Mouse (Mus musculus) megakaryocyte progenitor cell, adult 5-6 weeks (primary cell): ENCODE measurements around the gene Olfr69. TPM values are rescaled to one million over a fixed set of nuclear protein-coding genes. Genes with fewer than 3 reads are reported as not detected.
"Not testable (repeated sequence)": the region's sequence is repeated elsewhere in the genome, so short reads cannot be mapped to it uniquely, and the experiment has no call there.

ENCODE experiments used
- ATAC-seq: replicated peaks from 2 replicates; pipeline ENCODE4 v1.8.0; 2016; ENCODE audit warnings: mild to moderate bottlenecking, moderate TSS enrichment, inconsistent platforms; ENCODE audit not compliant: poor library complexity
- total RNA-seq, 2 experiments: library from RNA; stranded (forward) in 1 of 2; stranded (reverse) in 1 of 2; fragments of 157-497, 149-512 nt in 1 of 2; fragments of 200-1000 nt in 1 of 2; gene quantifications; 2 replicates each; pipeline versions ENCODE4 v1.2.3 to v1.2.4; 2015 to 2017

The Olfr69 gene
- total RNA-seq (2015) (not detected in 2 replicates), total RNA-seq (2017) (not detected in 2 replicates)

- no peak for ATAC-seq
These were observed at the start of gene Olfr69 for GRCm38 (mm10) chr7:103771494-103771893. Gene Olfr69, minus strand, starts transcription at chr7:103771594.

GRCm38 (mm10) chr7:103815085-103815484 is 43.7 kb upstream of the Olfr69 start:
- ATAC-seq: not testable (repeated sequence)

GRCm38 (mm10) chr7:103813766-103814165 is 42.4 kb upstream of the Olfr69 start, which contains the start of gene Hbb-bt:
Gene Hbb-bt, minus strand, starts transcription at chr7:103813996.
- ATAC-seq: 0 out of 2 replicates have a peak, but pooled peaks have one; percentile 4

DNA sequence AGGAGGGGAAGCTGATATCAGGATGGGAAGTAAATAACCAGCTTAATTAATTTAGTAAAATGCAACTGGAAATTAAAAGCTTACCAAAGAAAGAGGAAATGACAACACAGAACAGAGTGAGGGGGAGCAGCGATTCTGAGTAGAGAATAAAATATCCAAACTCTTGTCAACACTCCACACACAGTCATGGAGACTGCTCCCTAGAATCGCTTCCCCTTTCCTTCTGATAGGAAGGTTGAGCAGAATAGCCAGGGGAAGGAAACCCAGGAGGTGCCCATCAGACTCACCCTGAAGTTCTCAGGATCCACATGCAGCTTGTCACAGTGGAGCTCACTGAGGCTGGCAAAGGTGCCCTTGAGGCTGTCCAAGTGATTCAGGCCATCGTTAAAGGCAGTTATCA is 41.8 kb upstream of the Olfr69 start:
- peak; percentile 32 for ATAC-seq

DNA sequence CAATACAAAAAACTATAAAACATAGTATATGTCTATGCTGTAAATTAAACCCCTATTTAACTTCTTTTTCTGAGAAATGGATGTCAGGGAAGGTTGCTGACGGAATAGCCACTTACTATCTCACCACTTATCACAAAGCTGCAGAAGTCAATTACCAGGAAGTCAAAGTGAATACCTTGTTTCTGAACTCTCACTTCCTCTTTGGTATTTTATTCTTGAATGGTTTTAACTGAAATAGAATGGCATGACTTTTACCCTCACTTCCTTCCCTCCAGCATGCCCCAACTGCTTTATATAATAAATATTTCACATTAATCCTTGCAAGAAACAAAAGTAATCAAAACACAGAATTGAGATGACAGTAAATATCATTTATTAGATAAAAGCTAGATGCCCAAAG is 40.8 kb upstream of the Olfr69 start:
- ATAC-seq: peak; percentile 62

DNA sequence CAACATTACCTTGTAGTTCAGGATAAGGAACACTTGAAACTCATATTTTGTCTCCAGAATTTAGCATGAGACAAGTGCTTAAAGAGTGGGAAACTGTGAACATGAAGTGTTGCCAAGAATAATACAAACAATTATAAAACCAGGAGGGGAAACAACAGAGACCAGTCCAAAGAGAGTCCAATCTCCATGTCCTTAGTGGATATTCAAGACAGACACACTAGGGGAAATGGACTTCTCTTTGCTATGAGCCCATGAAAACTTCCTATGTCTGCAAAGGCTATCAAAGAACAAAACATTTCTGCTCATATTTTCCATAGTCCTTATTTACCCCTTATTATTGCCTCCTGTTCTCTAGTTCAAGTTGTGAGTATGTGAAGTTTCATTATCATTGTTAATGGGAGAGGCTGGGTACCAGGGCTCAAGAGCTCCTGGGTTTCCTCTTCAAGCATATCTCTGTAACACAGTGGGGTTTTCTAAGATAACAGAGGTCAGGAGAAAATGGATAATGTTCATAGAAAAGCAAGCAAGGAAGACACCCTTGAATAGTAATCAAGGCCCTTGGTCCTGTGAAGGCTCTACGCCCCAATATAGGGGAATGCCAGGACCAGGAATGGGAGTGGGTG is 39.9 kb upstream of the Olfr69 start:
- ATAC-seq: peak; percentile 45

GRCm38 (mm10) chr7:103810746-103811145 is 39.4 kb upstream of the Olfr69 start:
- ATAC-seq: no peak

DNA sequence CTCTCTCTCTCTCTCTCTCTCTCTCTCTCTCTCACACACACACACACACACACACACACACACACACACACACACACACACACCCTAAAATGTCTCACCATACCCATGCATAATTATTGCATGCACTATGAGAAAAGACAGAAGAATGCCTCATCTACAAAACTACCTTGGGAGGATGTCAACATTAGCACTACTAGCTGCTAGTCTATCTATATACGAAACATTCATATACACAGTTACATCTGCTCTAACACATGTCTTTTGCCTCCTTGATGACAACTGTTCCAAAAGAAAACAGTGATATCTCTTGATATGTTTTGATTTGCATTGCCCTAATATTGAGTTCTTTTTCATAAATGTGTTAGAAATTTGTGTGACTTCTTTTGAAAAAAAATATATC is 38.9 kb upstream of the Olfr69 start:
- no peak for ATAC-seq

- no peak for ATAC-seq
These were observed 38.4 kb upstream of the Olfr69 start for GRCm38 (mm10) chr7:103809801-103810155.

- peak; percentile 51 for ATAC-seq
These were observed 37.8 kb upstream of the Olfr69 start for GRCm38 (mm10) chr7:103808971-103809800.

DNA sequence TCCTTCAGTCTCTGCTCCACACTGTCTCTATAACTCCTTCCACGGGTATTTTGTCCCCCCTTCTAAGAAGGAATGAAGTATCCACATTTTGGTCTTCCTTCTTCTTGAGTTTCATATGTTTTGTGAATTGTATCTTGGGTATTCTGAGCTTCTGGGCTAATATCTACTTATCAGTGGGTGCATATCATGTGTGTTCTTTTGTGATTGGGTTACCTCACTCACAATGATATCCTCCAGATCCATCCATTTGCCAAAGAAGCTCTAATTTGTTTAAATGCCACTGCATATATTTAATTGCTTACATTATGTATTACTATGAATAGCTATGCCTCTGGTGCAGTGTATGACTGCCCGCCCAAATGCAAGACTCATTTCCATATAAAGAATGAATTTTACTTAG is 36.7 kb upstream of the Olfr69 start:
- ATAC-seq: not testable (repeated sequence)

- peak; percentile 64 for ATAC-seq
These were observed 35.5 kb upstream of the Olfr69 start for GRCm38 (mm10) chr7:103806856-103807255.

DNA sequence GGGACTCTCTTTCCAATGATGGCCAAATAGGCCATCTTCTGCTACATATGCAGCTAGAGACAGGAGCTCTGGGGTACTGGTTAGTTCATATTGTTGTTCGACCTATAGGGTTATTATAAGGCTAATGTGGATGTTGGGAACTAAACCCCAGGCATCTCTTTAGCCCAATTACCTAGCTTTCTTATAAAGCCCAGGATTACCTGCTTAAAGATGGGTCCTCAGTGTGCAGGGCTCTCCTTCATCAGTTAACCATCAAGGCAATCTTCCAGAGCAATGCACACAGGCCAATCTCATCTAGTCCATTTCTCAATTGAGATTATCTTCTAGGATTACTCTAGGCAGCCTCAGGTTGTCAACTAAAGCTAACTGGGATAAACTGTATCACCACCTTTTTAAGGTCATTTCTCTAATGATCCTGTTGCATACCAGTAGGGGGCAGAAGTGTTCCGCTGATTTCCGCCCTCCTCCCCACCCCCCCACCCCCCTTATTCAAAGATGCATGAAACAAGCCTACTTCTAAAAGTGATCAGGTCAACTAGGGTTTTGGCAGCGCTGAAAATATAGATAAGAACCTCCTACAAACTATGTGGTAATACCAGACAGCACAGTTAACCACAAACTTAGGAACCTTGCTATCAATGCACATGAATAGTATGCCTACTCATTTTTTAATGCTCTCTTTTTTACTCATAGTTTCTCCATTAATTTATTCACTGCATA is 21.4 kb upstream of the Olfr69 start:
- ATAC-seq: peak; percentile 100

DNA sequence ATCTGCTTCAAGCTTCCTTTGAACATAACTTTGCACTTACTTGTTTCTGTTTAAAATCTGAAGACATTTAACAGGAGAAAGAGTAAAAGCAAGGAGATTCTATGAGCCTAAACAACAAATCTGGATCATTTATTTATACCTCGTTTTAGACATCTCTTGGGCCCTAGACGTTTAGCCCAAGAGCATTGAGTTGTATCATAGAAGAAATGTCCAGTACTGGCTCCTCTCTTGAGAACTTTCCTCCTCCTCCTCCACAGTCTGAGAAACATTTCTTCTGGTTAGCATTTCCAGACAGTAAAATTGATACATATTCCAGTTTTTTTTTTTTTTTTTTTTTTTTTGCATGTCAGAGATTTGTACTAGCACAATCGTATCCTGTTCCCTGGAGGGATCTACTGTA is 20.3 kb upstream of the Olfr69 start, which contains the start of gene Olfr67:
Gene Olfr67 (minus strand): TSS at position 101 of the 400 bp plus-strand sequence.
- ATAC-seq: no peak

DNA sequence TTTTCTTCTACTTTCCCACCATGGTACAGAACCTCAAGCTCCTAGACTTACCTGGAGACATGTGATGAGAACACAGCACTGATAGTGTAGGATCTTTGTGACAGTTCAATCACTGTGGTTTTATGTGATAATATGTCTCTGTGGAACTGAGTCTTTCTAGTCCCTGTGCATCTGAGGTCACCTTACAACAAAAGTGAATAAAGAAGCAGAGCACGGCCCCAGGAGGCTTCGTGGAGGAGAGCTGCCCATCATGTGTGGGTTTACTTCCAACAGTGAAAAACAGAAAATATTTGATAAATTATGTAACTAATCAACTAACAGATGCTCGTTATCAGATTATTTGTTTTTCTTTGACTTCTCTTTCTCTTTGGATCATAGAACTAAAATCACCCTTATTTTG is 8.2 kb upstream of the Olfr69 start, which contains the start of gene Olfr68:
Gene Olfr68 (minus strand): TSS at position 101 of the 400 bp plus-strand sequence.
- no peak for ATAC-seq

DNA sequence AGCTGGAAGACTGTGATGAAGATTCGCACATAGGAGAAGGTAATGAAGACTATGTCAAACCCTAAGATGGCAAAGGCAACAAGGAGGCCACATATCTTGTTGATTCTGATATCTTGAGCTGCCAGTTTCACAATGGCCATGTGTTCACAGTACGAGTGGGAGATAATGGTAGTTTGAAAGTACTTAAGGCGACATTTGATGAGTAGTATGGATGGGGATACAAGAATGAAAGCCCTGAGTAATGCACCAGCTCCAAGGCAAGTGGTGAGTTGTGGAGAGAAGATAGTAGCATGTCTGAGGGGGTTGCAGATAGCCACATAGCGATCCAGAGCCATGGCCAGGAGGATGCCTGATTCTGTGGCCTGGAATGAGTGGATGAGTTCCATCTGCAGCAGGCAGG is 6.3 kb upstream of the Olfr69 start:
- ATAC-seq: peak; percentile 69

- ATAC-seq: peak; percentile 87
These were observed 3.7 kb downstream of the Olfr69 start for GRCm38 (mm10) chr7:103767687-103768086.

- not testable (repeated sequence) for ATAC-seq
These were observed 9.2 kb downstream of the Olfr69 start for GRCm38 (mm10) chr7:103762212-103762611.

- no peak for ATAC-seq
These were observed 14.2 kb downstream of the Olfr69 start, which contains the start of gene Olfr630 for GRCm38 (mm10) chr7:103757233-103757632. Gene Olfr630, minus strand, starts transcription at chr7:103757333.

DNA sequence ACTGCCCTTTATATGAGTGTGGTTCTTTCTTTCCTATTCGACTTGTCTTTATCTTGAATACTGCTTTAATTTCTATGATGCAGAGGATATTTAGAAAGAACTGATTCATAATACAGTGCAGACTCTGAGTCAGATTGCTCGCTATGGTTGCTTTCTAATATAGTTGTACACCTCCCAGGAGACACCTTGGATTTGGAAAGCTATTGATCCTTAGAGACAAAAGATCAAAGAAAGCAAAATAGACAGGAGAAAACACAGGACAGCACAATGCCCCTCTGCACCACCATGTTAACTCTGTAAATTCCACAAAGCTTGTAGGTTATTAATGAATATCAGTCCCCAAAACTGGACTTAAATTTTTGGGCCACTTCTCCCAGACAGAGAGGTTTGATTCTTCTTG is 26.6 kb downstream of the Olfr69 start, which contains the start of gene Olfr629:
Gene Olfr629 (minus strand): TSS at position 101 of the 400 bp plus-strand sequence.
- ATAC-seq: no peak

DNA sequence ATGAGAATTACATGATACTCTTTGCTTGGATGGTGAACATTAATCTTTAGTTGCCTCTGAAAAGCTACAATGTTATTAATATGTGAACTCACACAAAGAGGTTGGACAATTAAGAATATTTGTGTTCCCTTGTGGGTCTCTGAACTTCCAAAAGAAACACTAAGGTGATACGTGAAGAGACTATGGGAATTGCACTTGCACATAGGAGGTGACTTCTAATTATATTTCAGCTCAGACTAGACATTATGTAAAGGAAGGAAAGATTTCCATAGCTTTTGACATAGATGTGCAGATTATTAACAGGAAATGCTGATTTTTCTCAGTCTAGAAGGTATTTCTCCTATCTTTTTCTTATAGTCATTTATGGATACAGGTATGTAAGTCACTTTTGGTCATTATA is 41.3 kb downstream of the Olfr69 start, which contains the start of gene Olfr628:
Gene Olfr628 (plus strand): TSS at position 301 of the 400 bp plus-strand sequence.
- no peak for ATAC-seq
